Mouse (Mus musculus) intestine, embryonic 16.5 days (tissue): ENCODE measurements around the gene Ptch1. TPM values are rescaled to one million over a fixed set of nuclear protein-coding genes. Genes with fewer than 3 reads are reported as not detected.

Source experiments
- ATAC-seq: fragments of 200-750 bp; cut with Nextera tagmentation; 2 replicates; pipeline ENCODE4 v1.8.0; 2017; ENCODE audit warnings: moderate TSS enrichment, moderate library complexity
- H3K27ac ChIP-seq: fragments of 300-500 bp; sonication (generic); 2 replicates; pipeline ENCODE4 v1.5.1; 2014; ENCODE audit warnings: mild to moderate bottlenecking, low read length
- H3K27me3 ChIP-seq: fragments of 300-500 bp; sonication (generic); replicated peaks from 2 replicates; pipeline ENCODE4 v1.6.1; 2014; ENCODE audit warnings: low read length, control low read depth, mixed read lengths; ENCODE audit not compliant: control insufficient read depth, insufficient read depth
- H3K36me3 ChIP-seq: fragments of 300-500 bp; sonication (generic); 2 replicates; pipeline ENCODE4 v1.6.1; 2014; ENCODE audit warnings: low read length, control low read depth; ENCODE audit not compliant: control insufficient read depth, insufficient read depth
- H3K4me1 ChIP-seq: fragments of 300-500 bp; sonication (generic); 2 replicates; pipeline ENCODE4 v1.6.1; 2014; ENCODE audit warnings: low read length, control low read depth, mixed read lengths; ENCODE audit not compliant: control insufficient read depth, insufficient read depth
- H3K4me2 ChIP-seq: fragments of 300-500 bp; sonication (generic); 2 replicates; pipeline ENCODE4 v1.6.1; 2014; ENCODE audit warnings: low read depth, low read length, control low read depth
- H3K4me3 ChIP-seq: fragments of 300-500 bp; sonication (generic); 2 replicates; pipeline ENCODE4 v1.5.1; 2014; ENCODE audit warnings: mild to moderate bottlenecking, low read length
- H3K9ac ChIP-seq: fragments of 300-500 bp; sonication (generic); 2 replicates; pipeline ENCODE4 v1.6.1; 2014; ENCODE audit warnings: low read depth, low read length
- H3K9me3 ChIP-seq: fragments of 300-500 bp; sonication (generic); 2 replicates; pipeline ENCODE4 v1.6.1; 2016; ENCODE audit warnings: low read length, control low read depth; ENCODE audit not compliant: control insufficient read depth
- WGBS: fragments of 180-500 bp; shearing (Covaris S2); extraction: QIAGEN DNeasy Blood & Tissue Kit; methylation state at CpG from one replicate; pipeline ENCODE4 v1.1.7; 2014; 5-methylcytosine and 5-hydroxymethylcytosine counted together
- polyA plus RNA-seq: library from polyadenylated mRNA; unstranded; fragments of >200 nt; fragmentation: Nextera tagmentation; extraction: Ambion mirVana; gene quantifications from 2 replicates; pipeline ENCODE4 v1.2.1, GENCODE M21; 2015

Gene Ptch1
- polyA plus RNA-seq, 1 experiment from 2014 or later = 24.5 TPM

- Histone ChIP-seq H3K36me3 (peaks cover 4% of the 10 kb centered on the region; the same call in 1 of the 2 replicates), H3K4me1 (peaks cover 72% of the 10 kb centered on the region), H3K4me3 (no peak overlapping the region), H3K27ac (peak overlapping the region; percentile 38; the same call in 1 of the 2 replicates), H3K4me2 (peak overlapping the region; percentile 30), H3K9me3 (no peaks in the 10 kb centered on the region), H3K27me3 (no peaks in the 10 kb centered on the region), H3K9ac (peak overlapping the region; percentile 23)
- WGBS = 38% methylated on average over 11 of the region's 11 CpGs
- no peak for ATAC-seq
Measured at GRCm38 (mm10) chr13:63554569-63554968, 18.8 kb downstream of the Ptch1 start.

GRCm38 (mm10) chr13:63553436-63553835 lies 20.0 kb downstream of the Ptch1 start:
- H3K9ac ChIP-seq = no peak overlapping the region
- H3K4me2 ChIP-seq = peak overlapping the region; percentile 25; the same call in 1 of the 2 replicates
- no peak overlapping the region for H3K4me3 ChIP-seq
- peak overlapping the region; percentile 34; the same call in 1 of the 2 replicates for H3K27ac ChIP-seq
- 54% methylated on average over 5 of the region's 5 CpGs for WGBS
- no peaks in the 10 kb centered on the region for H3K9me3 ChIP-seq
- no peak for ATAC-seq
- H3K27me3 ChIP-seq = no peaks in the 10 kb centered on the region
- peaks cover 68% of the 10 kb centered on the region for H3K4me1 ChIP-seq
- H3K36me3 ChIP-seq = peaks cover 4% of the 10 kb centered on the region; the same call in 1 of the 2 replicates

GRCm38 (mm10) chr13:63552291-63552932 lies 21.0 kb downstream of the Ptch1 start:
- peak; percentile 15 for ATAC-seq
- Histone ChIP-seq H3K4me2 (peak overlapping the region; percentile 0; the same call in 1 of the 2 replicates), H3K27me3 (no peaks in the 10 kb centered on the region), H3K36me3 (peaks cover 4% of the 10 kb centered on the region; the same call in 1 of the 2 replicates), H3K4me1 (peaks cover 60% of the 10 kb centered on the region), H3K9ac (peak overlapping the region; percentile 36; the same call in 1 of the 2 replicates), H3K4me3 (no peak overlapping the region), H3K27ac (peak overlapping the region; percentile 36), H3K9me3 (no peaks in the 10 kb centered on the region)
- 42% methylated on average over 10 of the region's 10 CpGs for WGBS

GRCm38 (mm10) chr13:63551552-63552290 lies 21.7 kb downstream of the Ptch1 start:
- H3K4me3 ChIP-seq = no peak overlapping the region
- H3K27me3 ChIP-seq = no peaks in the 10 kb centered on the region
- no peak overlapping the region for H3K4me2 ChIP-seq
- H3K36me3 ChIP-seq = peaks cover 4% of the 10 kb centered on the region; the same call in 1 of the 2 replicates
- no peaks in the 10 kb centered on the region for H3K9me3 ChIP-seq
- H3K27ac ChIP-seq = peak overlapping the region; percentile 36
- H3K4me1 ChIP-seq = peaks cover 53% of the 10 kb centered on the region
- 58% methylated on average over 10 of the region's 10 CpGs for WGBS
- no peak overlapping the region for H3K9ac ChIP-seq
- ATAC-seq = no peak

- Histone ChIP-seq H3K27me3 (no peaks in the 10 kb centered on the region), H3K4me2 (0 out of 2 replicates have a peak overlapping the region, but pooled peaks have one; percentile 9), H3K4me3 (no peak overlapping the region), H3K36me3 (peaks cover 4% of the 10 kb centered on the region; the same call in 1 of the 2 replicates), H3K27ac (no peak overlapping the region), H3K9ac (no peak overlapping the region), H3K9me3 (no peaks in the 10 kb centered on the region), H3K4me1 (peaks cover 52% of the 10 kb centered on the region)
- ATAC-seq = no peak
- 52% methylated on average over 5 of the region's 5 CpGs for WGBS
Measured at GRCm38 (mm10) chr13:63550367-63550766, 23.0 kb downstream of the Ptch1 start.

GRCm38 (mm10) chr13:63549210-63549609 lies 24.2 kb downstream of the Ptch1 start:
- WGBS = 38% methylated on average over 5 of the region's 5 CpGs

GRCm38 (mm10) chr13:63548571-63548970 lies 24.8 kb downstream of the Ptch1 start:
- Histone ChIP-seq H3K4me2 (no peak overlapping the region), H3K4me3 (no peak overlapping the region), H3K27me3 (no peaks in the 10 kb centered on the region), H3K27ac (no peak overlapping the region), H3K9me3 (no peaks in the 10 kb centered on the region), H3K9ac (no peak overlapping the region), H3K36me3 (peaks cover 4% of the 10 kb centered on the region; the same call in 1 of the 2 replicates), H3K4me1 (peaks cover 45% of the 10 kb centered on the region)
- 60% methylated on average over 4 of the region's 4 CpGs for WGBS
- no peak for ATAC-seq

More at GRCm38 (mm10) chr13:63549210-63549609, 24.2 kb downstream of the Ptch1 start:
- no peaks in the 10 kb centered on the region for H3K27me3 ChIP-seq
- H3K9me3 ChIP-seq = no peaks in the 10 kb centered on the region
- no peak overlapping the region for H3K27ac ChIP-seq
- no peak overlapping the region for H3K9ac ChIP-seq
- H3K4me1 ChIP-seq = peaks cover 47% of the 10 kb centered on the region
- H3K4me2 ChIP-seq = no peak overlapping the region
- ATAC-seq = no peak
- H3K4me3 ChIP-seq = no peak overlapping the region
- H3K36me3 ChIP-seq = peaks cover 4% of the 10 kb centered on the region; the same call in 1 of the 2 replicates

GRCm38 (mm10) chr13:63545291-63545690 lies 28.1 kb downstream of the Ptch1 start:
- Histone ChIP-seq H3K9ac (no peak overlapping the region), H3K4me1 (peaks cover 18% of the 10 kb centered on the region; the same call in 1 of the 2 replicates), H3K9me3 (no peaks in the 10 kb centered on the region), H3K27ac (no peak overlapping the region), H3K36me3 (peaks cover 14% of the 10 kb centered on the region), H3K4me2 (no peak overlapping the region), H3K27me3 (no peaks in the 10 kb centered on the region), H3K4me3 (no peak overlapping the region)
- 61% methylated on average over 7 of the region's 7 CpGs for WGBS
- no peak for ATAC-seq

- H3K4me1 ChIP-seq = peaks cover 14% of the 10 kb centered on the region; the same call in 1 of the 2 replicates
- H3K36me3 ChIP-seq = peaks cover 16% of the 10 kb centered on the region
- H3K9me3 ChIP-seq = no peaks in the 10 kb centered on the region
- H3K4me2 ChIP-seq = no peak overlapping the region
- H3K27me3 ChIP-seq = no peaks in the 10 kb centered on the region
- H3K27ac ChIP-seq = no peak overlapping the region
- H3K9ac ChIP-seq = no peak overlapping the region
- no peak for ATAC-seq
- 27% methylated on average over 5 of the region's 5 CpGs for WGBS
- no peak overlapping the region for H3K4me3 ChIP-seq
Measured at GRCm38 (mm10) chr13:63544967-63545253, 28.5 kb downstream of the Ptch1 start.
